In the genomic region with DNA sequence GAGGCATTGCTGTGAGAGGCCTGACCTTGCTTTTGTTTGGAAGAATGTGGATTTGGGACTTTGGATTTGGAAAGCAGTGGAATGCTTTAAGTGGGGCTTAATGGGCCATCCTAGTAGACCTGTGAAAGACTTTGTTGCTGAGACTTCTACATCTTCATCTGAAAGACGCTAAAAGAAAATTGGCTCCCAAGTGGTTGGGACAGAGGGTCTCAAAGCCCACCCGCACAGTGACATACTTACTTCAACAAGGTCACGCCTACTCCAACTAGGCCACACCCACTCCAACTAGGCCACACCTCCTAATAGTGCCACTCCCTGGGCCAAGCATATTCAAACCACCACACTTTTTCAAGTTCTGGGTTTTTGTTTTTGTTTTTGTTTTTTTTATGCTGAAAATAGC, we compare ENCODE assay signal across 18 mouse cellular contexts.
"Had no signal": no experiment of that assay in that cellular context is flagged by ENCODE, and none has a peak within 500 bp of the region (broad histone marks: within the 10 kb centered on the region; RNA-seq: fewer than 3 reads in every experiment).

No protein-coding gene starts in this region.

- H3K36me3 ChIP-seq: liver, embryonic 15.5 days; lung, embryonic 15.5 days; midbrain, embryonic 13.5 days; midbrain, embryonic 15.5 days; neural tube, embryonic 12.5 days; stomach, embryonic 15.5 days had no signal

- H3K27me3 ChIP-seq: liver, embryonic 15.5 days; lung, embryonic 15.5 days; midbrain, embryonic 13.5 days; midbrain, embryonic 15.5 days; neural tube, embryonic 12.5 days; stomach, embryonic 15.5 days had no signal

- H3K9me3 ChIP-seq: lung, embryonic 15.5 days; midbrain, embryonic 13.5 days; midbrain, embryonic 15.5 days; neural tube, embryonic 12.5 days; stomach, embryonic 15.5 days had no signal

- ATAC-seq: liver, postnatal 0 days; midbrain, embryonic 13.5 days; midbrain, embryonic 15.5 days had no signal

- DNase-seq: liver, postnatal 0 days; lung, adult 2 months; lung, postnatal 14 days; lung, postnatal 36 days; right cerebral cortex, postnatal 14 days; thymus, adult 2 months; thymus, postnatal 25 days; thymus, postnatal 4 days had no signal

- H3K27ac ChIP-seq: liver, embryonic 15.5 days; lung, embryonic 15.5 days; macrophage; midbrain, embryonic 13.5 days; midbrain, embryonic 15.5 days; neural tube, embryonic 12.5 days; stomach, embryonic 15.5 days; stomach, postnatal 0 days had no signal

- H3K4me3 ChIP-seq: liver, embryonic 15.5 days; lung, embryonic 15.5 days; megakaryocyte, embryonic 14.5 days; midbrain, embryonic 13.5 days; midbrain, embryonic 15.5 days; neural tube, embryonic 12.5 days; stomach, embryonic 15.5 days had no signal

- H3K4me2 ChIP-seq: liver, embryonic 15.5 days; lung, embryonic 15.5 days; midbrain, embryonic 11.5 days; midbrain, embryonic 13.5 days; midbrain, embryonic 15.5 days; neural tube, embryonic 12.5 days; stomach, embryonic 15.5 days had no signal

- H3K4me1 ChIP-seq: lung, embryonic 15.5 days; midbrain, embryonic 13.5 days; midbrain, embryonic 15.5 days; neural tube, embryonic 12.5 days; stomach, embryonic 15.5 days had no signal

- H3K9ac ChIP-seq: liver, embryonic 15.5 days; liver, postnatal 0 days; lung, embryonic 15.5 days; midbrain, embryonic 13.5 days; midbrain, embryonic 15.5 days; neural tube, embryonic 12.5 days; stomach, embryonic 15.5 days had no signal
